Mouse (Mus musculus) embryonic stem cell, embryonic (primary cell): ENCODE data around the gene Tmem140.

Experiments
- CTCF ChIA-PET, 4 experiments: fragments of 300-600 bp in 2 of 4; fragments of 350-600 bp in 2 of 4; sonication (Branson Sonifier 250); formaldehyde crosslinking; loops; one replicate each; lab custom pipeline; 2022; ENCODE audit warnings: inconsistent platforms in 2 of 4; lab: Charles Lee
- POLR2A ChIA-PET, 4 experiments: fragments of 300-600 bp in 2 of 4; fragments of 350-600 bp in 2 of 4; sonication (Branson Sonifier 250); formaldehyde crosslinking; loops; one replicate each; lab custom pipeline; 2022; ENCODE audit warnings: antibody characterized with exemption in 4 of 4, inconsistent platforms in 1 of 4; lab: Charles Lee

The Tmem140 gene

DNA sequence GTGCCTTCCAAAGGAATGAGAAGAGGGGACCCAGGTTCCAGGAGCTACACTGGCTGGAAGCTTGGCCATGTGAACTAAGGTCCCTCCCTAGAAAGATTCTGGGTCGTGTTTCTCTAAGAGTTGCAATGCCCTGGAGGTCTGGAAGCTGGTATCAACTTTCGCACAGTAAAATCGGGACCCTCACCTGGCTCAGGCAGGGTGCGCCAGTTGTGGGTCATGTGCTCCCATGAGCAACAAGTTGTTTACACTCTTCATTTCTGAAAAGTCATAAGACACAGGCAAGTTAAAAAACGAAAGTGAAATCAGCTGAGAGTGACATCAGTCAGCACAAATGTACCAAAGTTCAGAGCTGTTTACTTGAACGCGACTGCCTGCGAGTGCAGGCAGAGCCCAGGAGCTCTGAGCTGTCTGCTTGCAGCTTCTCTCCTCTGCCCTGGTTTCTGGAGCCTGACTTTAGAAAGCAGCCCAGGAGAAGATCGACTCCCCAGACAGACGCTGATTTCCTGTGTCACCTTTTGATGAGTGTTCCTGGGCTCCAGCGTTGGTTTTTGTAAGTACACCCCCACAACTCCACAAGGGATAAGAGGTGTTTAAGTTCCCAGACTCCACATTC, at the start of gene Tmem140:
Gene Tmem140, plus strand, starts transcription at position 356 of the 613 bp plus-strand sequence.
- POLR2A ChIA-PET: interaction anchor here in 3 of 4 experiments (0.6 to 2.8 kb wide), 14 partner anchors 9 to 689 kb away, joined by 3 to 11 read pairs (median 3); partner anchors contain the start of genes Agbl3 (in 2 of the 3), Bpgm (in 1 of the 3), Cyren (in 1 of the 3) and Wdr91 (in 1 of the 3)
- CTCF ChIA-PET: interaction anchor here in 2 of 4 experiments (0.7 to 1.2 kb wide), 2 partner anchors 59 to 386 kb away, joined by 4 read pairs; no protein-coding TSS in a partner anchor

DNA sequence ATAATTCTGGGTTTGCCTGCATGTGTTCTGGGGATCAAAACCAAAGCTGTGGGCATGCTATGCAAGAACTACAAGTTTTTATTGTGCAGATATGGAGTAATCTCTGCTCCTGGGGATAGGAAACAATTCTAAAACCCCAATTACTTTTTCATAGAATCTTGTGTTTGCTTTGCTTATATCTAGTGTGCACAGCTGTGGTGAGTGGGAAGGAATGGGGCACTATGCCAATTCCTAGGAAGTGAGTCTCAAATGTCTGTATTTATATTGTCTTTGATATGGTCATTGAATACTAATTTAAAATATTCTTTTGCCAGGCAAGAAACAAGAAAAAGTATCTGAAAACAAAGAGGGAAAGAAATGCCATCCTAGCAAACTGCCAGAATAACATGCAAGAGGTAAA, 38.5 kb upstream of the Tmem140 start:
- ChIA-PET CTCF (interaction anchor here in 1 of 4 experiments (0.6 kb wide), 1 partner anchor 87 kb away, joined by 8 read pairs; no protein-coding TSS in a partner anchor), POLR2A (no interaction called here)

DNA sequence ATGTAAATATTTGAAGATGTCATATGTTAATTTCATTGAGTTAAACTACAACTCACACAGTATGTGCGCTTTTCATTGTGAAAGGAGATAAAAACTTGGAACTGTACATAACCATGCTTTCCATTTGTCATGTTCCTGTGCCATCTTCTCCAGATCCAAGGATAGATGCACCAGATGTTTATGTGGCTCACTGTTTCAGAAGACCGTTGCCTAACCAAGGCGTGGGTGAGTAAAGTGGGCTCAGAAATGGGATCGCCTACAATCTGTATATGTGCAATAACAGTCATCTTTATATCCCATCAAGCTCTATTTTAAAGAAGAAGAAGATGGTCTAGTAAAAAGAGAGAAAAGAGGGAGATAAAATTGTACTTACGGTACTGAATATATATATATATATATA, 30.6 kb upstream of the Tmem140 start:
- ChIA-PET POLR2A (interaction anchor here in 1 of 4 experiments (0.7 kb wide), 1 partner anchor 184 kb away, joined by 3 read pairs; no protein-coding TSS in a partner anchor), CTCF (no interaction called here)

DNA sequence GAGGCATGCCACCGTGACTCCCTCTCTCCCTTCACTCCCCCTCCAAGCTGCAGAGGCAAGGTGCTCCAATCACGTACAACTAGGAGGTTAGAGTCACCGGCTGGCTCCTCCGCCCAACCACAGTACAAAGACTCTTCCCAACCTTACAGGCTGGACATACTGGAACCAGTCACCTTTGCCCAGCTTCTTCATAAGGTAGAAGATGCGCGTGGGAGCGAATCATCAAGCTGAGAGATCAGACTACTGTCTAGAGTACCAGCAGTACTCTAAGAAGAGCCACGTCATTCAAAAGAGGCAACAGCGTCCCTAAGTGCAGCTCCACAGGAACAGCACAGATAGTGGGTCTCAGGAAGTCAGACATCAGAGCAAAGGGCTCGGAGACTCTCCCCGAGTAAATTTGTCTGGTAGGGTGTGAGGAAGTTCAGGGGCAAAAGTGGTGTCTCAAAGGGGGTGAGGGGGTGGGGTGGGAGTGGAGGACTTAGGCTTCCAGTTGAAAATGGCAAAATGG, 1.3 kb upstream of the Tmem140 start:
- ChIA-PET CTCF (no interaction called here), POLR2A (interaction anchor here in 2 of 4 experiments (0.6 to 2.8 kb wide), 4 partner anchors 14 to 497 kb away, joined by 3 to 7 read pairs (median 4); partner anchors contain the start of gene Agbl3 (in 1 of the 2))

DNA sequence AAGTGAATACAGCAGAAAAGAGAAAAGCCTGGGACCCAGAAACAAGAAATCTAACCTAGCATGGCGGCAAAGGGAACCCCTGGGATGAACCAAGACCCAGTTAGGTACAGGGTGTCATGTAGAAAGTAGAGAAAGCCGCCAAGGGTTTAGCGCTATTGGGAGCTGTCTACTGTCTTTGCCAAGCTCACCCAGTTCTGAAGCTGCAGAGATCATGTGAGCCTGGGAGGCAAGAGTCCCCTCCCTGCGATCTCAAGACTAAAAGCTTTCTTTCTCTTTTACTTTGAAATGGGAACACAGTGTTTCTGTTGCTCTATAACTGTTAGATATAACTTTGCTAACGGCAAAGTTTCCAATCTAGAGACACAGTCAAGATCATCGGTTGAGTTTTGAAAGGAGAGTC, 565 bp upstream of the Tmem140 start:
- CTCF ChIA-PET: interaction anchor here in 2 of 4 experiments (0.7 to 1.2 kb wide), 2 partner anchors 60 to 386 kb away, joined by 4 read pairs; no protein-coding TSS in a partner anchor
- POLR2A ChIA-PET: interaction anchor here in 3 of 4 experiments (0.6 to 2.8 kb wide), 12 partner anchors 13 to 386 kb away, joined by 3 to 11 read pairs (median 3); partner anchors contain the start of genes Agbl3 (in 2 of the 3), Bpgm (in 1 of the 3), Cyren (in 1 of the 3) and Wdr91 (in 1 of the 3)

DNA sequence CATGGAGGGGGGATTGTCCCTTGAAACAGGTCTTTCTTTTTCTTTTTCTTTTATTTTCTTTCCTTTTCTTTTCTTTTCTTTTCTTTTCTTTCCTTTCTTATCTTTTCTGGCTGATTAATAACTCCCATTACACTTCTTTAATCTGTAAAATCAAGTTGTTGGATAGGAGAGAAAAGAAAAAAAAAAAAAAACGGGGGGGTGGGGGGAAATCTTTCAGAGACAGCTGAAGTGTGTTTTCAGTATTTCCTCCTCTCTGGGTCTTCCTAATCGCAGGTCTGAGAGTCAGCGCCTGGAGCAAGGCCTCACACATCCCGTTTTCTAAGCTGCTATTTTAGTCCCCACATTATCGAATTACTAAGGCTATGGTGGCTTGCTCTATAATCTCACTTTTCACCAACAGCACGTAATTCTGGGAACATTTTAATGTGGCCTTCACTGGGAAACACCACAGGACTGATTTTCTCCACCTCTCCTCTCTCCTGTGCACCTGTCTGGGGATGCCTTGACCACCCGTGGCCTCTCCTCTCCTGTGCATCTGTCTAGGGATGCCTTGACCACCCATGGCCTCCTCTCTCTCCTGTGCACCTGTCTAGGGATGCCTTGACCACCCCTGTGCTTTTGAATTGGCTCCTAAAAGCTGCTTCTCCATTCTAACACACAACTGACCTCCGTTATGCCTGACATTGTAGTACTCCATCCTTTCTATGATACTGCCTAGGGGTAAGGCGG, 1.0 kb downstream of the Tmem140 start:
- CTCF ChIA-PET: no interaction called here
- POLR2A ChIA-PET: interaction anchor here in 2 of 4 experiments (1.2 to 2.8 kb wide), 7 partner anchors 11 to 124 kb away, joined by 3 to 11 read pairs (median 7); partner anchors contain the start of genes Agbl3 (in 1 of the 2), Cyren (in 1 of the 2), Slc23a4 (in 1 of the 2) and Wdr91 (in 1 of the 2)

DNA sequence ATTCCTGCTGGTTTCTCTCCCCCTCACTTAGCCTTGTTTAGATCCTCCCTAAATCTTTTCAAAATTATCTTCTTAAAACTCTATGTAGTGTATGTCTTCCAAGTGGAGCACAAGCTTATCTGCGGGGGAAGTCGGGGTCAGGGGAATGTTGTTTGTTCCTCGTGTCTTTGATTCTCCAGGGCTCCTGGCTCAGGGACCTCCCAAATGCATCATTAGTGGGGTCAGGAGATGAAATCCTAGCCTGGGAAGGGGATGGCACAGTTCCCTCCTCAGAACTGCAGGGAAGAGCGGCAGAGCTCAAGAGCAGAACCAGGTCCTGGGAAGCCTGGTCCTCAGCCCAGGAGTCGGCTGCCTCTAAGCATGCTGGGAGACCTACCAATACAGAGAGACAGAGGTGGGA, 2.3 kb downstream of the Tmem140 start:
- CTCF ChIA-PET: no interaction called here

DNA sequence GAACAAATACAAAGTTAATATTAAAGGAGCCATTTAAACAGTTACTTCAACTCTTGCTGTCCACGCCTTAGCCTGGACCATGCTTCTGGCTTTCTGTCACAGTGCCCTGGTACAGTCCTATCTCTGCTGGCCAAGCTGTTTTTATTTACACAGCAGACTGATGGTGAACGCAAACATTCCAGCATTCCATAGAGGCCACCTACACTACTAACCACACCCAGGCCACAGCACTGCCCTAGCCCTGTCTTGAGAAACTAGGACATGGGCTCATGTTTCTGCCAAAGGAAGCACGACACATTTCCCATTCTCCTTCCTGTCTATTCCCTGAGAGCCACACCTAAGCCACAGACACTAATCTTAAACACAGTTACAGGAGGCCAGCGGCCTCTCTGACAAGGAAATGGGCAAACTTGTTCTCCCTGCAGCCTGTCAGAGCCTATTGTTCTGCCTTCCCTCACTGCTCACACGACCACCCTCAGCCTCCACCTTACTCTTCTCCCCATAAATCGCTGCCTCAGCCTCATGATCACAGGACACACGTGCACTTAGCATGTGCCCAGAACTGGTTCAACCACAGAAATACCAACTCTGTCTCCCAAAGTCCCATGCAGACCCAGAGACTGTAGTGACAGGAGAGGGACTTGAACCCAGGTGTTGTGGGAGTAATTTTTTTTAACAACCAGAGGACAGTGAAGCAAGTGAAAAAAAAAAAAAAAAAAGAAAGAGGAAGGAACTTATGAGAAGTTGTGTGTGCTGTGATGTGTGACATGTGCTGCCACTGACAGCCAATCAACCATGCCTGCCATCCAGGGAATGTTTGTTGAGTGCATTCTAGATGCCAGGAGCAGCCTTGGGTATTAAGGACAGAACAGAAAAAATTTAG, 3.0 kb downstream of the Tmem140 start:
- ChIA-PET POLR2A (interaction anchor here in 2 of 4 experiments (0.7 to 1.7 kb wide), 6 partner anchors 8 to 265 kb away, joined by 3 to 7 read pairs (median 5); partner anchors contain the start of gene Cyren (in 1 of the 2)), CTCF (no interaction called here)

More for the DNA sequence above, 2.3 kb downstream of the Tmem140 start:
- POLR2A ChIA-PET: interaction anchor here in 2 of 4 experiments (0.8 to 1.7 kb wide), 3 partner anchors 13 to 26 kb away, joined by 3 to 7 read pairs (median 5); partner anchors contain the start of gene Cyren (in 2 of the 2)

DNA sequence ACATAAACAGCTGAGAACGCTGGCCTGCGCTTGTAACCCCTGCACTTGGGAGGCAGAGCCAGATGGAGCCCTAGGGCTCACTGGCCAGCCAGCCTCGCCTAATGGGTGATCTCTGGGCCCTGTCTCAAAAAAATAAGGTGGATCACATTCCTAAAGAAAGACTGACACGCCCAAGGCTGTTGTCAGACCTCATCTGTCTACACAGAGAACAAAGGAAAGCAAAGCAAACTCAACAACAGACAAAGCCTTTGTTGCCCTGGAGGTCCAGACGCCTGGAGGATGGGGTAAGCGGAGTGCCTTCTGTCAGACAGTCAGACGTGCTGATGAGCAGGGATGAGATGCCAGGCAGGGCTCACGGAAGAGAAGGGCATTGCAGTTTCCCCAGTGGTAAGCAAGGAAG, 3.8 kb downstream of the Tmem140 start:
- ChIA-PET POLR2A (interaction anchor here in 3 of 4 experiments (0.7 to 2.9 kb wide), 8 partner anchors 9 to 264 kb away, joined by 3 to 16 read pairs (median 4); partner anchors contain the start of gene Cyren (in 2 of the 3)), CTCF (interaction anchor here in 2 of 4 experiments (1.3 to 1.8 kb wide), 3 partner anchors 9 to 11 kb away, joined by 3 to 4 read pairs (median 4); partner anchors contain the start of gene Cyren (in 1 of the 2))

DNA sequence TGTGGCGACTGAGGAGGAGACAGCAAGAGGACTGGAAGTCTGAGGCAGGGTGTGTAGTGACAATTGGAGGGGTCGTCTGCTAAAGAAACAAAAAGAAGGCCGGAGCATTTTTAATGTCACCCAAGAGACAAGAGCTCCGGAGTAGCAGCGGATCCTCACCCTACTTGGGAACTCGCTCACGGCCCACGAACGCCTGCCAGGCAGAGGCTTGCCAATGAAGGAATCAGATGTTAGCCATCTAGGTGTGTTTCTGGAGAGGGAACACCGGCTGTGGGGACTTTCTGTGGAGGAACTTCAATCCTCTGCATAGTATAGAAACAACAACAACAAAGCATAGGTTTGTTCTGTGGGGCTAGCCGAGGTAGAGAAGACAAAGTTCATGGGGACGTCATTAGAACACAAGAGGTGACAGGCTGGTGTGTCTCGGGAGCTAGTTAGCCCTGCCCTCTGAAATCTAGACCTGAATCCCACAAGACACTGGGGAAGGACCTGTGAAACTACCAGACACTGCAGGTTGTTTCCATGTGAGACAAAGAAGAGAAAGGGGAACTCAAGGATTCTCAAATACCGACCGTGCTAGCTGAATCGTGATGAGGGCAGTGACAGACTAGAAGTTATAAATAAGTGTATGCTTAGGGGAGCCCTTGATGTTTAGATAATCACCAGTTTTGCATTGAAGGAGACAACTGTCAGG, 4.5 kb downstream of the Tmem140 start:
- CTCF ChIA-PET: interaction anchor here in 2 of 4 experiments (1.3 to 1.8 kb wide), 3 partner anchors 9 to 10 kb away, joined by 3 to 4 read pairs (median 4); partner anchors contain the start of gene Cyren (in 1 of the 2)
- POLR2A ChIA-PET: interaction anchor here in 3 of 4 experiments (0.5 to 2.9 kb wide), 10 partner anchors 9 to 132 kb away, joined by 3 to 16 read pairs (median 4); partner anchors contain the start of gene Cyren (in 2 of the 3)

DNA sequence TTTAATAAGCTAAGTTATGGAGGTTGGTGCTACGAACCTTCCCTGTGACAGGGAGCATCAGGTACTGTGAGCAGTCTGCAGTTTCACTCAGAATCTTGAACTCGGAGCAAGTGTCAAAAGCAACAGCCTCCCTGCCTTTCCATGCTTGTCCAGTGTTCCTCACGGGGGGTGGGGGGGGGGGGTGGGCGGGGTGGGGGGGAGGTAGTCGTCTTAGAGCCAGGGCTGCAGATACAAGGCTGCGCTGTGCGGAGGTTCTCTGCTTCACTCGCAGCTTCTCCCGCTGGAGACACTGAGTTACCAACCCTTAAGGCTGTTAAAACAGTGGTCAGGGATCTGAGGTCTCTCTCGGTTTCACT, 5.0 kb downstream of the Tmem140 start:
- ChIA-PET CTCF (interaction anchor here in 3 of 4 experiments (1.3 to 1.8 kb wide), 4 partner anchors 8 to 10 kb away, joined by 3 to 4 read pairs (median 4); partner anchors contain the start of gene Cyren (in 2 of the 3)), POLR2A (interaction anchor here in 2 of 4 experiments (0.9 to 2.9 kb wide), 9 partner anchors 9 to 87 kb away, joined by 3 to 16 read pairs (median 3); partner anchors contain the start of genes Agbl3 (in 1 of the 2) and Cyren (in 1 of the 2))

DNA sequence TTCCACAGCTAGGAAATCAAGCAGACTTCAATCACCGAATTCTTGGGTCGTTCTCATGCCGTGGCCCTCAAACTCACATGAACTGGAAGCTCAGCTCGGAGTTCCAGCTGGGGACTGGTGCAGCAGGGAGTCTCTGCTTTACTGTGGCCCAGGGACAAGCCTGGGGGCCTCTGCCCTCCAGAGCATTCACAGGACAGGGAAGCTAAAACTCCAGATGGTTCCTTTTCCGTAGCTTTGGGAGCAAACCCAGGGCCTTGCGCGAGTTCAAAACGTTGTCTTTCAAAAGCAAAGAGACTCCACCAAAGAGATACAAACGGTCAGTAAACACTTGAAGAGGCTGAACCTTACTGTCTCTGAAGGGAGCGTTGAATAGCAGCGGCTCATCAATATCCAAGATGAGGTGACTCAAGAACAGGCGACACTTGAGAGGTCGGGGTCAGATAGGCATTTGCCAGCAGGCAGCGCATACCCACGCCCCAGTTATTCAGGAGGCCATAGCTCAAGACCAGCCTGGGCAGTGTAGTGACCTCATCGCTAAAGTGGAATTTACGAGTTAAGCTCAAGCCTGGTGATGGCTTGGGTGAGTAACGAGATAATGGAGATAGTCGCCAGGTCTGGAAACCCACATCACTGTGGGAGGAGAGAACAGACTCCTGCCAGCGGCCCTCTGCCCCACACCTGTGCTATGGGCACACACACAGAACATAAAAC, 5.7 kb downstream of the Tmem140 start:
- CTCF ChIA-PET: interaction anchor here in 1 of 4 experiments (1.4 to 1.6 kb wide), 2 partner anchors 10 to 53 kb away, joined by 4 read pairs; partner anchors contain the start of gene Cyren
- POLR2A ChIA-PET: interaction anchor here in 2 of 4 experiments (0.9 to 2.9 kb wide), 12 partner anchors 9 to 88 kb away, joined by 3 to 16 read pairs (median 3); partner anchors contain the start of genes Agbl3 (in 2 of the 2) and Cyren (in 1 of the 2)

DNA sequence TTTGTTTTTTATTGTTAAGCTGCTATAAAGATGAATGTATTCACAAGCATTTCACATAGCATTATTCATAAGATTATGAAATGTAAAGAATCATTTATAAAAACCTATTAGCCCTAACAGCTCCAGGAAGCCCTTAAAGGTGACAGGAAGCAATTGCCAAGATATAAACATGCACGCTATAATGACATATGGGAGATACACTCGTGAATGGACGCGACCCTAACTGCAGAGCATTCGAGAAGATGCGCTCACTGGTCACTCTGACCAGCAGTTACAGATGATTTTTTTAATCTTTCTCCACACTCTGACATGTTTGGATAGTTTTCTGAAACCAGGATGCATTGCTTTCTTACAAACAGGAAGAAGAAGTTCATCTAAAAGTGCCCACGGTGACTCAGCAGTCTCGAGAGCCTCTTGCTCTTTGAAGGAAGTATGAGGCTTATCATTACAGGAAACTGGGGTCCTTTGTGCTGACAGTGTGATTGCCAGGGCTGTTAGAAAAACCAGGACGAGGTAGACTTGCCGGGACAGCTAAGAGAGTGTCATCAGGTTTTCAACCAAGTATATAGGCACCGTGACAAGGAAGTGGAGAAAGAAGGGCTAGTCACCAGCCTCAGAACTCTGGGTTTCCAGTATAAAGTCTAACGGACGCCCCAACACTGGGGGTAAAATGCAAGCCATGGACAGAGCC, 6.4 kb downstream of the Tmem140 start:
- ChIA-PET CTCF (interaction anchor here in 1 of 4 experiments (1.4 to 1.6 kb wide), 2 partner anchors 9 to 52 kb away, joined by 4 read pairs; partner anchors contain the start of gene Cyren), POLR2A (interaction anchor here in 2 of 4 experiments (1.0 to 2.9 kb wide), 10 partner anchors 8 to 89 kb away, joined by 3 to 16 read pairs (median 3); partner anchors contain the start of genes Agbl3 (in 1 of the 2), Cyren (in 1 of the 2) and Wdr91 (in 1 of the 2))

DNA sequence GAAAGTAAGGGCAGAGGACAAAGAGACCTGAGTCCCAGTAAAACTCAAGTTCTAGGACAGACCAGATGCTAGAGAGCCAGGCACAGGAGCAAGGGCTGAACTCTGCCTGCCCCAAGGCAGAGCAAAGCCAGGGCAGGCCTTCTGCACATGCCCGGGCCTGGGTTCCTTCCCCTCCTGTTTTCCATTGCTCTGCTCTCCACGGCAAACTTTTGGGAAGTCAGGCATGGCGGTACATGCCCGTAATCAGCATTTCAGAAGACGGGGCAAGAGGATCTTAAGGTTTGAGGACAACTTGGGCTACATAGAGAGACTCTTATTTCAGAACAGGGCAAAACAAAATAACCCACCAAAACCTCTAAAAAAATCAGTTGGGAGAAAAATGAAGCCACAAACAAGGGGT, 7.2 kb downstream of the Tmem140 start:
- POLR2A ChIA-PET: interaction anchor here in 2 of 4 experiments (0.8 to 1.0 kb wide), 2 partner anchors 14 to 40 kb away, joined by 3 read pairs; partner anchors contain the start of gene Wdr91 (in 1 of the 2)
- CTCF ChIA-PET: interaction anchor here in 1 of 4 experiments (1.9 kb wide), 1 partner anchor 10 kb away, joined by 5 read pairs; no protein-coding TSS in a partner anchor
